Mouse (Mus musculus): ENCODE data around the gene Cracr2a.

GRCm38 (mm10) chr6:127537035-127537434 is 24.1 kb upstream of the Cracr2a start:
- TF ChIP-seq CTCF (IDR thresholded peaks at IDR 0.05; ENCODE audit: low read depth, low read length) (no peak), POLR2A (IDR thresholded peaks at IDR 0.05; ENCODE audit: extremely low read depth, insufficient read depth, low read length) (no peak)
